Mouse (Mus musculus) megakaryocyte, embryonic 14.5 days (primary cell): ENCODE measurements around the gene 1810049J17Rik. TPM values are rescaled to one million over a fixed set of nuclear protein-coding genes. Genes with fewer than 3 reads are reported as not detected.

ENCODE experiments used
- H3K27me3 ChIP-seq: replicated peaks from 2 replicates; pipeline ENCODE3; 2012; ENCODE audit warnings: inconsistent platforms
- H3K36me3 ChIP-seq: replicated peaks from 2 replicates; pipeline ENCODE3; 2012; ENCODE audit warnings: low read length, inconsistent platforms, mixed read lengths
- H3K4me1 ChIP-seq: 2 replicates; pipeline ENCODE4 v1.6.1; 2012; ENCODE audit warnings: inconsistent platforms
- H3K4me3 ChIP-seq: replicated peaks from 2 replicates; pipeline ENCODE3; 2012; ENCODE audit warnings: moderate library complexity, mild to moderate bottlenecking, inconsistent platforms
- H3K9me3 ChIP-seq: 2 replicates; pipeline ENCODE4 v1.6.1; 2012; ENCODE audit warnings: inconsistent platforms
- FLI1 ChIP-seq: IDR thresholded peaks from 2 replicates; pipeline ENCODE4 v1.6.1; 2012; ENCODE audit warnings: low read length, inconsistent platforms, mixed read lengths
- GATA1 ChIP-seq: IDR thresholded peaks from 3 replicates; pipeline ENCODE4 v1.6.1; 2012; ENCODE audit warnings: mixed read lengths, low read length, inconsistent platforms, borderline replicate concordance
- polyA plus RNA-seq: library from polyadenylated mRNA; stranded (reverse); fragments of >175 nt; gene quantifications from 2 replicates; pipeline ENCODE4 v1.2.3, GENCODE M21; 2012; ENCODE audit warnings: low replicate concordance; ENCODE audit not compliant: insufficient read depth

The 1810049J17Rik gene
- polyA plus RNA-seq, 1 experiment, result not detected

GRCm38 (mm10) chr15:12311465-12311864 lies 10.2 kb downstream of the 1810049J17Rik start:
- no peaks in the 10 kb centered on the region for H3K36me3 ChIP-seq
- H3K4me1 ChIP-seq, result peaks cover 72% of the 10 kb centered on the region
- no peak overlapping the region for H3K4me3 ChIP-seq
- no peak for TF ChIP-seq GATA1
- no peak for TF ChIP-seq FLI1
- H3K9me3 ChIP-seq, result no peaks in the 10 kb centered on the region
- H3K27me3 ChIP-seq, result no peaks in the 10 kb centered on the region

- no peak for TF ChIP-seq GATA1
- no peak for TF ChIP-seq FLI1
- Histone ChIP-seq H3K9me3 (no peaks in the 10 kb centered on the region), H3K4me1 (peaks cover 77% of the 10 kb centered on the region), H3K36me3 (peaks cover under 1% of the 10 kb centered on the region), H3K4me3 (no peak overlapping the region), H3K27me3 (no peaks in the 10 kb centered on the region)
Observed at GRCm38 (mm10) chr15:12310676-12311075, 11.0 kb downstream of the 1810049J17Rik start.

- H3K36me3 ChIP-seq, result peaks cover 6% of the 10 kb centered on the region
- H3K4me3 ChIP-seq, result no peak overlapping the region
- H3K4me1 ChIP-seq, result peaks cover 79% of the 10 kb centered on the region
- peaks cover 7% of the 10 kb centered on the region; the same call in 1 of the 2 replicates for H3K9me3 ChIP-seq
- TF ChIP-seq GATA1, result no peak
- TF ChIP-seq FLI1, result no peak
- no peaks in the 10 kb centered on the region for H3K27me3 ChIP-seq
Observed at GRCm38 (mm10) chr15:12308539-12308938, 13.2 kb downstream of the 1810049J17Rik start.

GRCm38 (mm10) chr15:12307114-12307513 lies 14.6 kb downstream of the 1810049J17Rik start:
- no peak for TF ChIP-seq FLI1
- TF ChIP-seq GATA1, result no peak
- Histone ChIP-seq H3K27me3 (no peaks in the 10 kb centered on the region), H3K4me1 (peaks cover 75% of the 10 kb centered on the region), H3K9me3 (peaks cover 7% of the 10 kb centered on the region; the same call in 1 of the 2 replicates), H3K4me3 (peak overlapping the region; percentile 77), H3K36me3 (peaks cover 6% of the 10 kb centered on the region)

- Histone ChIP-seq H3K36me3 (peaks cover 6% of the 10 kb centered on the region), H3K27me3 (no peaks in the 10 kb centered on the region), H3K4me3 (peak overlapping the region; percentile 77), H3K9me3 (peaks cover 7% of the 10 kb centered on the region; the same call in 1 of the 2 replicates), H3K4me1 (peaks cover 72% of the 10 kb centered on the region)
- no peak for TF ChIP-seq GATA1
- no peak for TF ChIP-seq FLI1
Observed at GRCm38 (mm10) chr15:12306188-12307071, 15.3 kb downstream of the 1810049J17Rik start.

- TF ChIP-seq FLI1 (no peak), GATA1 (no peak)
- Histone ChIP-seq H3K4me1 (peaks cover 42% of the 10 kb centered on the region), H3K27me3 (no peaks in the 10 kb centered on the region), H3K36me3 (peaks cover 6% of the 10 kb centered on the region), H3K9me3 (peaks cover 7% of the 10 kb centered on the region; the same call in 1 of the 2 replicates), H3K4me3 (no peak overlapping the region)
Observed at GRCm38 (mm10) chr15:12301771-12302170, 19.9 kb downstream of the 1810049J17Rik start.

GRCm38 (mm10) chr15:12298231-12298737 lies 23.4 kb downstream of the 1810049J17Rik start:
- no peaks in the 10 kb centered on the region for H3K36me3 ChIP-seq
- peaks cover 7% of the 10 kb centered on the region for H3K27me3 ChIP-seq
- H3K4me1 ChIP-seq, result peaks cover 22% of the 10 kb centered on the region
- H3K9me3 ChIP-seq, result no peaks in the 10 kb centered on the region
- no peak overlapping the region for H3K4me3 ChIP-seq
- TF ChIP-seq FLI1 (no peak), GATA1 (no peak)

- TF ChIP-seq GATA1 (no peak), FLI1 (no peak)
Observed at GRCm38 (mm10) chr15:12296228-12296627, 25.5 kb downstream of the 1810049J17Rik start.

GRCm38 (mm10) chr15:12291757-12292156 lies 29.9 kb downstream of the 1810049J17Rik start:
- no peaks in the 10 kb centered on the region for H3K36me3 ChIP-seq
- no peak for TF ChIP-seq GATA1
- no peak for TF ChIP-seq FLI1
- no peak overlapping the region for H3K4me3 ChIP-seq
- peaks cover 15% of the 10 kb centered on the region for H3K27me3 ChIP-seq
- peaks cover 13% of the 10 kb centered on the region for H3K4me1 ChIP-seq
- peaks cover 5% of the 10 kb centered on the region for H3K9me3 ChIP-seq

More at GRCm38 (mm10) chr15:12296228-12296627, 25.5 kb downstream of the 1810049J17Rik start:
- Histone ChIP-seq H3K27me3 (peaks cover 7% of the 10 kb centered on the region), H3K36me3 (no peaks in the 10 kb centered on the region), H3K9me3 (no peaks in the 10 kb centered on the region), H3K4me3 (no peak overlapping the region), H3K4me1 (peaks cover 20% of the 10 kb centered on the region)

GRCm38 (mm10) chr15:12290330-12290729 lies 31.4 kb downstream of the 1810049J17Rik start:
- TF ChIP-seq FLI1 (no peak), GATA1 (no peak)
- H3K27me3 ChIP-seq, result peaks cover 15% of the 10 kb centered on the region
- no peaks in the 10 kb centered on the region for H3K36me3 ChIP-seq
- H3K4me1 ChIP-seq, result peaks cover 16% of the 10 kb centered on the region
- no peak overlapping the region for H3K4me3 ChIP-seq
- H3K9me3 ChIP-seq, result peaks cover 11% of the 10 kb centered on the region
